Mouse (Mus musculus): ENCODE measurements around the gene Nkx6-2. TPM values are rescaled to one million over a fixed set of nuclear protein-coding genes. Genes with fewer than 3 reads are reported as not detected.

Nkx6-2 gene
- not detected in 2 replicates for polyA plus RNA-seq (2012; rRNA removed)
- not detected in 2 replicates for polyA plus RNA-seq (2014; fragmentation: Nextera tagmentation; extraction: Ambion mirVana)

GRCm38 (mm10) chr7:139582595-139582994 lies at the start of gene Nkx6-2:
Gene Nkx6-2, minus strand, starts transcription at chr7:139582797.
- Histone ChIP-seq H3K27ac (no peak within 1 kb of the TSS), H3K4me3 (ENCODE audit: insufficient read depth in 1 of 2, low read depth in 2 of 2, low read length in 2 of 2) (no peak within 1 kb of the TSS), H3K36me3 (replicated peaks; ENCODE audit: control insufficient read depth, insufficient read depth, low read depth) (no peaks in the 10 kb centered on the region), H3K4me1 (replicated peaks; ENCODE audit: control insufficient read depth in 2 of 2, insufficient read depth in 2 of 2, low read length in 1 of 2) (no peaks in the 10 kb centered on the region), H3K4me2 (ENCODE audit: low read depth) (no peak within 1 kb of the TSS), H3K9me3 (ENCODE audit: control insufficient read depth, low read length) (no peaks in the 10 kb centered on the region), H3K9ac (replicated peaks) (no peak within 1 kb of the TSS), H3K27me3 (ENCODE audit: control insufficient read depth, insufficient read depth, low read length) (peaks cover 84% of the 10 kb centered on the region)
- TF ChIP-seq CTCF (IDR thresholded peaks at IDR 0.05; ENCODE audit: low read depth) (no peak), EP300 (IDR thresholded peaks at IDR 0.05; ENCODE audit: low read depth) (no peak)
- DNase-seq (ENCODE audit: low read depth in 3 of 3, low spot score in 3 of 3) (no peak), ATAC-seq (ENCODE audit: insufficient read depth) (no peak)
- WGBS (ENCODE audit: insufficient replicate concordance) = under 1% methylated on average over 52 of the region's 56 CpGs

- Histone ChIP-seq H3K9me3 (ENCODE audit: control insufficient read depth, low read length) (no peaks in the 10 kb centered on the region), H3K36me3 (replicated peaks; ENCODE audit: control insufficient read depth, insufficient read depth, low read depth) (no peaks in the 10 kb centered on the region), H3K4me3 (ENCODE audit: insufficient read depth in 1 of 2, low read depth in 2 of 2, low read length in 2 of 2) (no peak overlapping the region), H3K27ac (no peak overlapping the region), H3K4me2 (ENCODE audit: low read depth) (no peak overlapping the region), H3K4me1 (replicated peaks; ENCODE audit: control insufficient read depth in 2 of 2, insufficient read depth in 2 of 2, low read length in 1 of 2) (no peaks in the 10 kb centered on the region), H3K9ac (replicated peaks) (no peak overlapping the region), H3K27me3 (ENCODE audit: control insufficient read depth, insufficient read depth, low read length) (no peaks in the 10 kb centered on the region)
- DNase-seq (ENCODE audit: low read depth in 3 of 3, low spot score in 3 of 3) (no peak), ATAC-seq (ENCODE audit: insufficient read depth) (no peak)
- 63% methylated on average over 9 of the region's 9 CpGs for WGBS (ENCODE audit: insufficient replicate concordance)
- TF ChIP-seq EP300 (IDR thresholded peaks at IDR 0.05; ENCODE audit: low read depth) (no peak), CTCF (IDR thresholded peaks at IDR 0.05; ENCODE audit: low read depth) (no peak)
These were observed 42.6 kb upstream of the Nkx6-2 start for GRCm38 (mm10) chr7:139625156-139625555.

- H3K4me3 ChIP-seq (ENCODE audit: insufficient read depth in 1 of 2, low read depth in 2 of 2, low read length in 2 of 2) = no peak overlapping the region
- ATAC-seq (ENCODE audit: insufficient read depth) (no peak), DNase-seq (ENCODE audit: low read depth in 3 of 3, low spot score in 3 of 3) (no peak)
- no peak overlapping the region for H3K4me2 ChIP-seq (ENCODE audit: low read depth)
- H3K9ac ChIP-seq (replicated peaks) = no peak overlapping the region
- no peak overlapping the region for H3K27ac ChIP-seq
- H3K9me3 ChIP-seq (ENCODE audit: control insufficient read depth, low read length) = no peaks in the 10 kb centered on the region
- no peaks in the 10 kb centered on the region for H3K27me3 ChIP-seq (ENCODE audit: control insufficient read depth, insufficient read depth, low read length)
- 66% methylated on average over 13 of the region's 13 CpGs for WGBS (ENCODE audit: insufficient replicate concordance)
- TF ChIP-seq CTCF (IDR thresholded peaks at IDR 0.05; ENCODE audit: low read depth) (no peak), EP300 (IDR thresholded peaks at IDR 0.05; ENCODE audit: low read depth) (no peak)
- no peaks in the 10 kb centered on the region for H3K36me3 ChIP-seq (replicated peaks; ENCODE audit: control insufficient read depth, insufficient read depth, low read depth)
- no peaks in the 10 kb centered on the region for H3K4me1 ChIP-seq (replicated peaks; ENCODE audit: control insufficient read depth in 2 of 2, insufficient read depth in 2 of 2, low read length in 1 of 2)
These were observed 40.0 kb upstream of the Nkx6-2 start for GRCm38 (mm10) chr7:139622568-139622967.

- Histone ChIP-seq H3K27ac (no peak overlapping the region), H3K9me3 (ENCODE audit: control insufficient read depth, low read length) (no peaks in the 10 kb centered on the region), H3K27me3 (ENCODE audit: control insufficient read depth, insufficient read depth, low read length) (no peaks in the 10 kb centered on the region), H3K36me3 (replicated peaks; ENCODE audit: control insufficient read depth, insufficient read depth, low read depth) (no peaks in the 10 kb centered on the region), H3K4me2 (ENCODE audit: low read depth) (no peak overlapping the region), H3K4me3 (ENCODE audit: insufficient read depth in 1 of 2, low read depth in 2 of 2, low read length in 2 of 2) (no peak overlapping the region), H3K4me1 (replicated peaks; ENCODE audit: control insufficient read depth in 2 of 2, insufficient read depth in 2 of 2, low read length in 1 of 2) (no peaks in the 10 kb centered on the region), H3K9ac (replicated peaks) (no peak overlapping the region)
- 50% methylated on average over 12 of the region's 12 CpGs for WGBS (ENCODE audit: insufficient replicate concordance)
- DNase-seq (ENCODE audit: low read depth in 3 of 3, low spot score in 3 of 3) (peak in 1 of 3 experiments; percentile 6), ATAC-seq (ENCODE audit: insufficient read depth) (no peak)
- no peak for TF ChIP-seq EP300 (IDR thresholded peaks at IDR 0.05; ENCODE audit: low read depth)
- peak; percentile 83 for TF ChIP-seq CTCF (IDR thresholded peaks at IDR 0.05; ENCODE audit: low read depth)
These were observed 33.5 kb upstream of the Nkx6-2 start for GRCm38 (mm10) chr7:139615767-139616766.

DNA sequence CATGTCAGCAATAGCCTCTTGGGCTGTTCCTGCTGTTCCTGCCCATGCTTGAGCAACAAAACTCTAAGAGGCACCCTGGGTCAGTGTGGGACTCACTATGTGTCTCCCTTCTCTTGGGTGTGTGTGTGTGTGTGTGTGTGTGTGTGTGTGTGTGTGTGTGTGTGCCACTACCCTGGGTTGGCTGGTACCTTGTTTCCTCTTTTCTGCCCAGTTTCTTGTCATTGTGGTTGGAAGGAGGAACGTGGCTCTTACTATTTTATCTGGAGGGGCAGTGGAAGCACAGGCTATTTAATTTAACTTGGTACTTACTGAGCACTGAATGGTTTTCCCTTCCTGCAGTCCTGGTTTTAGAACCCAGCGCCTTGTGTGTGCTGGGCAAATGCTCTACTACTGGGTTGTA lies 27.7 kb upstream of the Nkx6-2 start:
- no peak overlapping the region for H3K9ac ChIP-seq (replicated peaks)
- H3K36me3 ChIP-seq (replicated peaks; ENCODE audit: control insufficient read depth, insufficient read depth, low read depth) = no peaks in the 10 kb centered on the region
- 37% methylated on average over 2 of the region's 2 CpGs for WGBS (ENCODE audit: insufficient replicate concordance)
- H3K9me3 ChIP-seq (ENCODE audit: control insufficient read depth, low read length) = no peaks in the 10 kb centered on the region
- H3K4me3 ChIP-seq (ENCODE audit: insufficient read depth in 1 of 2, low read depth in 2 of 2, low read length in 2 of 2) = no peak overlapping the region
- no peak for TF ChIP-seq CTCF (IDR thresholded peaks at IDR 0.05; ENCODE audit: low read depth)
- no peak for TF ChIP-seq EP300 (IDR thresholded peaks at IDR 0.05; ENCODE audit: low read depth)
- ATAC-seq (ENCODE audit: insufficient read depth) (no peak), DNase-seq (ENCODE audit: low read depth in 3 of 3, low spot score in 3 of 3) (no peak)
- no peaks in the 10 kb centered on the region for H3K27me3 ChIP-seq (ENCODE audit: control insufficient read depth, insufficient read depth, low read length)
- H3K4me2 ChIP-seq (ENCODE audit: low read depth) = no peak overlapping the region
- no peak overlapping the region for H3K27ac ChIP-seq
- no peaks in the 10 kb centered on the region for H3K4me1 ChIP-seq (replicated peaks; ENCODE audit: control insufficient read depth in 2 of 2, insufficient read depth in 2 of 2, low read length in 1 of 2)

Measured in liver, embryonic 14.5 days (tissue).